Mouse (Mus musculus): ENCODE data around the gene Il12b.

Gene Il12b

GRCm38 (mm10) chr11:44399763-44400162, at the start of gene Il12b:
Gene Il12b, plus strand, starts transcription at chr11:44400063.
- no peak for DNase-seq

DNA sequence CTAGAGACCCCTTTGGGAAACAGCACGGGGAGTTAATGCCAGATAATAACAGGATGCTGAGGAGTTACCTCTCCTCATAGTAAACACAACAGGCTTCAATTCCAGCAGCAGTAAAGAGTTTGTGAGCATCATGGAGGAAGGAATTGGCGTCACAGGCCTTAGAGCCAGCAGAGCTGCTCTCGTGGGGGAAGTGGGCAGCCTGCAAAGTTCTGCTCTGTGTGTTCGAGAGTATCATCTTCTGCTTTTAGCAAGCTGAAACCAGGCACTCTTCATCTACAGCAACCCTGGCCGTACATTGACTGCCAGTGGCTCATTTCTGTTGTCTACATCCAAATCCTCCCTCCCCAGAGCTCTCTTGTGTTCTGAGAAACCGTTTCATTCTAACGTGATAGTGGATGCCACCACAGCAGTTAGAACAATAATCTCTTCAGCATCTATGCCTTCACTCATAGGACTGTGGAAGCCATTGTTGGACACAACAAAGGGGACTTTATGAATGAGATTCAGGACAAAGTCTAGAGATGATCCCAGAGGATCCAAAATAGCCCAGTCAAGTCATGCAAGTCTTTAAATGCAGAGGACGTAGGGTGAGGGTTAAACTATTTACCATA, 44.9 kb upstream of the Il12b start:
- DNase-seq, result no peak

GRCm38 (mm10) chr11:44356171-44356570, 43.7 kb upstream of the Il12b start:
- no peak for DNase-seq

- no peak for DNase-seq
These were observed 35.3 kb upstream of the Il12b start for GRCm38 (mm10) chr11:44364536-44364935.

- no peak for DNase-seq
These were observed 32.2 kb upstream of the Il12b start for GRCm38 (mm10) chr11:44367711-44368110.

DNA sequence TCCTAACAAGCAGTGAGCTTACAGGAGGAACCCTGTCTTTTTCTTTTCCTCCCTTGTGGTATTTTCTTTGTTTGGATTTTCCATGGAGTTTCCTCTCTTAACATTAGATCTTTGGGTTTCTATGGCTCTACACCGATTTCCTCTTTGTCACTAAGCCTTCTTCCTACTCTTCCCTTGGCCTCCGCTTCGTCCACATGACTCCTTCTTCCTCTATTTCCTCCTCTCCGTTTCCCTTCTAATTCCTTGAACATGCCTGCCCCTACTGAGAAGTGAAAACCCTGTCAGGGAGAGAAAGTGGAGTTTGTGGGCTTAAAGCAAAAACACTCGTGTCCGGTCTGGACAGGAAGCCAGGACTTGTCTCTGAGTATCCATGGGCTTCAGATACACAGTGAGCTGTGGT, 27.0 kb upstream of the Il12b start:
- DNase-seq, result no peak

GRCm38 (mm10) chr11:44377879-44378278, 22.0 kb upstream of the Il12b start:
- no peak for DNase-seq

DNA sequence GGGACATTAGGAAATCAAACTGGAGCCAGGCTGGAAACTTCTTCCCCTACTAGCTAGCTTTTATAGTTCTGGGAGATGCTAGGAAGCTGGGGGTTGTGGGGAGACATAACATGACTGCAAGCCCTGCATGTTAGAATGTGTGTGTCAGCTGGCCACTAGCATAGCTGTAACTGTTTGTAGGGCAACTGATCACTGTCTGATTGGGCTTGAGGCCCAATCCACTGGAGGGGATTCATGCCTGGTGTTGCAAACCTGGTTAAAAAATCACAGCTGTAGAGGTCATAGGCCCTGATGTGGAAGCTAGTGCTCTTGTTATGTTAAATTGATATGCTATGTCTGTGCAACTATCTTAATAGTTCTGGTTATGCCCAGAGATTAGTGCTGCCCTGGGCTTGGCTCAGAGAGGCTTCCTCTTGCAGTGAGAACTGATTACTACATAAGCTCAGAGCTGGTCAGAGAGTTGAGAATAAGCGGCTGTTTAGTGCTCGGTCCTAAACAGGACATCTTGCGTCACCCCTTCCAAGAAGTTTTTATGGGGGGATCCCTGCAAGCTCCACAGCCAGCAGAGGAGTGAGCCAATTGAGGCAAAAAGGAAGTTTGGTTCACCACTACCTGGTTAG, 19.3 kb upstream of the Il12b start:
- no peak for DNase-seq

- no peak for DNase-seq
These were observed 17.7 kb upstream of the Il12b start for GRCm38 (mm10) chr11:44382200-44382599.

- DNase-seq, result no peak
These were observed 12.8 kb upstream of the Il12b start for GRCm38 (mm10) chr11:44387031-44387430.

- DNase-seq, result no peak
These were observed 9.7 kb upstream of the Il12b start for GRCm38 (mm10) chr11:44389993-44390701.

- DNase-seq, result no peak
These were observed 6.6 kb upstream of the Il12b start for GRCm38 (mm10) chr11:44393101-44393810.

- no peak for DNase-seq
These were observed 4.5 kb upstream of the Il12b start for GRCm38 (mm10) chr11:44395401-44395800.

DNA sequence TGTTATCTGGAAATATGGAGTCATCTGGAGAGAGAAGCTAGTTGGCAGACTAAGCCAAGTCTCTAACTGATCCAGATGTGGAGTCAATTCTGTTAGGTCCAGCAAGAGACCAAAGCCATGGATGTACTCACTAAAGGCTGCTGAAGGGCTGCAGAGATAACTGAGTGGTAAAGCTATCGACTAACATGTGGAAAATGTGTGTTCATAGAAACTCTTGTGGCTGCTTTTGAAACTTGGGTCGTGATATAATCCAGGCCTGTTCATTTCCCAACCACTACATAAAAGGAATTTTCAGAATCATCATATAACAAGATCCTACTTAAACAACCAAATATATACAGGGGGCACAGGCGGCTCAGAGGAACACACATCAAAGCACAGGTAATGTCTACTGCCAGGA, 2.3 kb upstream of the Il12b start:
- no peak for DNase-seq

GRCm38 (mm10) chr11:44398356-44398755, 1.5 kb upstream of the Il12b start:
- no peak for DNase-seq

- DNase-seq, result peak; percentile 81
These were observed 1.1 kb upstream of the Il12b start for GRCm38 (mm10) chr11:44398782-44399225.

GRCm38 (mm10) chr11:44401635-44402548, 2.0 kb downstream of the Il12b start:
- DNase-seq, result peak; percentile 48

DNA sequence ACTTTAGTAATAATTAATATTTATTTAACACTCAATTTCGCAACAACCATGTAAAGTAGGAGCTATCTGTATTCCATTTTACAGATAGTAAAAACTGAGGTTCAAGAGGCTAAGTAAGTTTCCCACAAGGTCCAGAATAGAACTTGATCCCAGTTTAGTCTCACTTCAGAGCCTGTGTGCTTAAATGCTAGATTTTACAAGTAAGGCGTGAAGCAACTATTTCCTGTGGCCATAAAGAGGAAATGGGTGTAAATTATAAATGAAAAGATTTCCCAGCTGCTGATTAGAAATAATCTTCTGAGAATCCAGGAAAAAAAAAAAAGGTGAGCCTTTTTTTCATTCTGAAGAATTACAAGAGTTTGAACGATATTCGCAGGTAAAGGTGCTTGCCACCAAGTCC, 5.2 kb downstream of the Il12b start:
- no peak for DNase-seq

DNA sequence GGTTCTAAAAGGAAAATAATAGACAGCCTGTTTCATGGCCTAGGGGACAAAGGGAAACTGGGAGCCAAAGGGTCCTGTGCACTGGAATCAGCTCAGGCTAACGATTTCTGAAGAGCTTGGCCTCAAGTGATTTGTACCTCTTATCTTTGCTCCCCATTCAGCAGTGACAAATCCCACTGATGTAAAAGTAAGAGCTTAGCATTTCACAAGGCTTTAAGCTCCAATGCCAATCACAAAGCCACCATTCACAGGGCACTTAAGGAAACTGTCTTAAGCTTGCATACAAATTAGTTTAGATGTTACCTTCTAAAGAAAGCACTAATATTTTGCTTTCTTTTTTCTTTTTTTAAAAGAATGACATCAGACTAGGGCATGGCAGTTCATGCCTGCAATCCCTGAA, 6.1 kb downstream of the Il12b start:
- no peak for DNase-seq

DNA sequence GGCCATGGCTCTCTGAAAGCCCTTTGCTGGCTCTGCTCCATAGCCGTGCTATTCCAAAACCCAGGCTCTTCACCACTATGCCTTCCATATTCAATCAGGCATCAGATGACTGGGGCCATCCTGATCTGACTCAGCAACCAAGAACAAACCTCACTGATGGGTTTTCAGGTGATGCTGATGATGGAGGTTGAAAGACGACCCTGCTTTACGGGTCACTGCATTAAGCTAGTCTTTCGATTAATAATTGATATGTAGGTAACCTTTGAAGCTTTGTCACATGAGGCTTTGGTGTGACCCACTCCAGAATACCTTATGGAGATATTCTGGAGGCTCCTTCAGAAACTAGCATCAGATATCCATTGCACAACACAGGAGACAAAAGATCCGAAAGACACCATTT, 6.6 kb downstream of the Il12b start:
- DNase-seq, result peak; percentile 33

- no peak for DNase-seq
These were observed 8.8 kb downstream of the Il12b start for GRCm38 (mm10) chr11:44408626-44409025.

- DNase-seq, result no peak
These were observed 10.6 kb downstream of the Il12b start for GRCm38 (mm10) chr11:44410413-44410812.
